Mouse (Mus musculus) gastrocnemius, adult 2 months (tissue): ENCODE results near the gene Sacs. TPM values are rescaled to one million over a fixed set of nuclear protein-coding genes. Genes with fewer than 3 reads are reported as not detected.

ENCODE experiments used
- DNase-seq: peaks from one replicate; pipeline ENCODE4 v3.0.0; 2022
- H3K27ac ChIP-seq: fragments of 200-600 bp; 2 replicates; pipeline ENCODE4 v1.8.1; 2022; ENCODE audit warnings: mild to moderate bottlenecking
- H3K4me3 ChIP-seq: fragments of 200-600 bp; 2 replicates; pipeline ENCODE4 v1.8.1; 2022; ENCODE audit warnings: mild to moderate bottlenecking, moderate library complexity
- CTCF ChIP-seq: fragments of 200-600 bp; IDR thresholded peaks from 2 replicates; pipeline ENCODE4 v1.8.1; 2022; ENCODE audit warnings: antibody characterized with exemption, mild to moderate bottlenecking, moderate library complexity
- intact Hi-C: fragments of 180-260 bp; cut with DNase I; formaldehyde crosslinking; loops from one replicate; pipeline ENCODE4 v1.15.1; 2025
- total RNA-seq, 2 experiments: library from RNA; stranded (reverse); gene quantifications; 2 replicates each; pipeline ENCODE4 v1.2.3; 2021

Gene Sacs
- total RNA-seq, 2 experiments from 2014 or later, result 8.3 to 17.9 TPM

DNA sequence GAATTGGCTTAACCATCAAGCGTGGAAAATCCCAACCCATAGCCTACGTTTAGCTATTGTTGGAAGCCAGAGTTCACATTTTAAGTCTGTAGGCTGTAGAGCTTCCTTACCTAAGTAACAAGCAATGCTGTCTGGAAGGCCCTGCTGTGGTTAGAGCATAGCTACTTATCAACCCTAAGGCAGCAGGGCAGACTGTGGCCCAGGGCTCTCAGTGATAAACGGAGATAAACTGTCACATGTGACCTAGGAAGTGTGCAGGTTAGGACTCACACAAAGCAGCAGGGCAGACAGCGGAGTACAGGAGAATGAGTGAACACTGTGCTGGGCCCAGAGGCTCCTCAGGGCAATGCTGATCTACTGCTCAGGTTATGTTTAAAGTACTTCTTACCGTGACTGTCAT, 91.5 kb downstream of the Sacs start:
- no peak overlapping the region for H3K27ac ChIP-seq
- intact Hi-C loops, result loop anchor here (5.0 kb wide), 1 partner anchor 42 kb away; no protein-coding TSS in a partner anchor
- no peak overlapping the region for H3K4me3 ChIP-seq
- DNase-seq, result no peak
- no peak for TF ChIP-seq CTCF

DNA sequence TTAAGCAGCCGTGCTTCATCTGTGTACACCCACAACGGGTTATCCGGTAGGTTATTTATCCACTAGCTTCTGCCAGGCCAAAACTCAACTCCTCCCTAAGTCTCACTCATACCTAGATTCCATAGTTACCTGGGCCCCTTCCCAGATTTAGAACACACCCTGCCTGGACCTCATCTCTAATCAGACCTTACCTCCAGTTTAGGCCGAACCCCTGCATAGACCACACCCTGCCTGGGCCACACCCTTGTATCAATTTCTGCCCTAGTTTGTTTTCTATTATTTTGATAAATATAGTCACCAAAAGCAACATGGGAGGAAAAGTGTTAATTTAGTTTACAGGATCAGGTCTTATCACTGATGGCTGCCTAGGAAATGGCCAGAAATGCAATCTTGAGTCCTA, 91.9 kb downstream of the Sacs start:
- DNase-seq, result no peak
- intact Hi-C loops, result no loop called here
- no peak overlapping the region for H3K4me3 ChIP-seq
- no peak overlapping the region for H3K27ac ChIP-seq
- no peak for TF ChIP-seq CTCF

DNA sequence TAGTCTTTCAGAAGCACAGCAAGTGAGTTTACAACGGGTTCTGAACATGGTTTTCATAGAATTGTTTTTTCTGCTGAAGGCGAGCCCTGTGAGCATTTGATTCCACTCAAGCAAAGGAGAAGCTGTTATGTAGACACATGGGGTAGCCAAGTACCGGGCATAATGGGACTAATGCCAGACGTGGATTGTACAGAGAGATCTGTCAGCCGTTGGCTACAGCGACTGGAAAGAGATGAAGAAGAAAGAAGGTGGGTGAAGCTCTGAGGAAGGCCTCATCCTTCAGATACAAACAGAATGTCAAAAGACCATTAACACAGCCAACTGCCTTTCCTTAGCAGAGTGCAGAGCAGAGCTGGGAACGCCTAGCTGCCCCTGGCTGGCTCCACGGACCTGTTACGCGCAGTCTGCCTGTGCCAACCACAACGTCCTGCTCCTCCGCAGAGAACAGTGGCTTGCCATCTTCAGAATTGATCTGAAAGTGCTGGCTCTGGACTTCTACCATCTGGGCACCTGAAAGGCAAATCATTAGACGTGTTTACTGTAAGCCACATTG, 93.8 kb downstream of the Sacs start:
- Histone ChIP-seq H3K27ac (no peak overlapping the region), H3K4me3 (no peak overlapping the region)
- intact Hi-C loops, result no loop called here
- no peak for TF ChIP-seq CTCF
- no peak for DNase-seq

DNA sequence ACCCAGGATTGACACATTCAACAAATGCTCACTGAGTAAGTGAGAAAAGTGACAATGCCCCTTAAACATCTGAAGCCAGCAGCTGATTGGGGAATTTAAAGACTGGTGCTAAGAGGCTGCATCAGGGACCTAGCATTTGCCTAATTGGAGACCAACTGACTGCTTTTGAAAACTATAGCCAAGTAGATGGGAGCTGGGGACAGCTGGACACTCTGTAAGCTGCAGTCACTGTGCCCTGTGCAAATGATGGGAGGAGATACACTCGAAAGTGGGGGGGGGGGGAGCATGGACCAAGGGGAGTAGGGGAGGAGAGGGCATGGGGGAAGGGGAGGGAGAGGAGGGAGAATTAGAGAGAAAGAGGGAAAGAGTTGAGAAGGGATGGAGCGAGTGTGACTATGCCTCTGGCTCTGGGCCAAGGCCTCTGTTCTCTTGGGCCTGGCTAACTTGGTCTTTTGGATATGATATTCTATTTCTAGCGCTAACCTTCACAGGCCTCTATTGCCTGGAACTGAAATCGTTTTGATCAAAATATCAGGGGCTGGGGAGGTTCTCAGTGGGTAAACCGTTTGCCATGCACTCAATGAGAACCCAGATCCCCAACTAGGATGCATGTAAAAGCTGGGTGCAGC, 97.7 kb downstream of the Sacs start:
- DNase-seq, result no peak
- intact Hi-C loops, result no loop called here
- TF ChIP-seq CTCF, result no peak
- Histone ChIP-seq H3K27ac (no peak overlapping the region), H3K4me3 (no peak overlapping the region)

DNA sequence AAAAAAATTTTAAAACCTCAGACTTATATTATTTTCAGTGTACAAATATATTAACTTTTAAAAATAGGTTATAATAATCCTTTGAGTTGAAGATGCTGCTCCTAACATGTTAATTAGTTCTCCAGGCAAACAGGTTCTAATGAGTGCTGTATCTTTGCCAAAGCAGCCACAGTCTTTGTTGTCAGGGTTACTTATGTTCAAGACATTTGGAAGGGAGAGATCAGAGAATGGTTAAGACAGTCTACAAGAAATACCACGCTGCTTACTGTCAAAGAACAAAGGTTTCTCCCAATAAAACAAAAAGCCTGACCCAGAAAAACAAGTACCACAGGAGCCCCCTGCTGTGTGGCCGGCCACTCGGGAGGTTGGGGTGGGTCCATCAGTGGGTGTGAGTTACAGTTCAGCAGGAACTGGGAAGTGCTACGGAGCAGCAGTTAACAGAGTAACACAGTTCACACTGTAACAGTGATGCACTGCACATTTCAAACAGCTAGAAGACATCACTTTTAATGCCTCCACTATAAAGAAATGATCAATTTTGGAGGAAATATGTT, 98.9 kb downstream of the Sacs start:
- intact Hi-C loops, result no loop called here
- no peak overlapping the region for H3K27ac ChIP-seq
- no peak overlapping the region for H3K4me3 ChIP-seq
- no peak for DNase-seq
- no peak for TF ChIP-seq CTCF

DNA sequence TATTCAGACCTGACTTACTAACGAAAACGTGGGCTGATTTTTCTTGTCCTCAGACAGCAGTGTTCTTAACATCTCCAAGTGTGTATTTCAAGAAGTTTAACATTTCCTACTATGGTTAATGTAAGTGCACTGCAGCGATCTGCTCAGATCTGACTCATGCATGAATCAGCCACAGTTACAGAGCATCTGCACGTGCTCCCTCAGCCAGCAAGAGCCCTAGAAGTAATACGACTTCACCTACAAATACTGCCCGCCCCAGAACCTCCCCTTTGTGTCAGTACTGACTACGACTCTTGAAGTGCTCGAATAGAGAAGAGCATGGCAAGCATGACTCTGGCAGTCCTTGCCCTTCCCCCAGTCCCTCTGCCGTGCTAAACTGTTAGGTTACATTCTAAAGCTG, 100.5 kb downstream of the Sacs start:
- no peak for DNase-seq
- no peak for TF ChIP-seq CTCF
- Histone ChIP-seq H3K27ac (no peak overlapping the region), H3K4me3 (no peak overlapping the region)
- intact Hi-C loops, result no loop called here

DNA sequence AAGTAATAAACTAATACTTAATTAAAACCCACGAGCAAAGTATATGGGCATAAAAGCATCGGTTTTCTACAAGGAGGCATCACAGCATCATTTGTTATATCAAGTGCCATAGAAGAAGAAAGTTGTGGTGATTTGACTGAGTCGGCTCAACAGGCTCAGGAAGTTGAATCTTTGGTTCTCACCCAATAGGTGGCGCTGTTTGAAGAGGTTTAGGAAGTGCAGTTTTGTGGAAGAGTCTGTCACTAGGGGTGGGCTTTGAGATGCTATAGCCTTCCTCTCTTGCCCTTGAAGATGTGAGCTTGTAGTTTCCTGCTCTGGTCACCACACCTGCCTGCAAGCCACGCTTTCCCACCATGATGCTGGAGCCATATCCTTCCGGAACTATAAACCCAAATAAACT, 104.4 kb downstream of the Sacs start:
- peak; percentile 61 for TF ChIP-seq CTCF
- H3K4me3 ChIP-seq, result no peak overlapping the region
- intact Hi-C loops, result loop anchor here (1.0 kb wide), 1 partner anchor 52 kb away; no protein-coding TSS in a partner anchor
- DNase-seq, result no peak
- no peak overlapping the region for H3K27ac ChIP-seq

DNA sequence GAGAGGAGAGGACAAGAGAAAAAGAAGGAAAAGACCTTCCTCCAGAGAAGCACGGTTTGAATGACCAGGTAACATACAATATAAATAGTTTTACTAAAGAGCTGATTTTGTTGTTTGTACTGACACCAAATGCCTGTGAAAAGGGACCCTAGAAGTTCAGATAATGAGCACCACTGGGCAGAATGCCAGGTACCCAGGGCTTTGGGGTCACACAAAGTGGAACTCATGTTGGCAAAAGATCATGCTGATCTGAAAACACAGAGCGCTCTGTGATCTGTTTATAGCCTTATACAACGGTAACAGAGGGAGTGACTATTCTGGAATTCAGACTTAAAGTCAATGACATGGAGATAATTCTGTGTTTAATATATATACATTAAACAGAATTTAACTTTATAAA, 108.2 kb downstream of the Sacs start:
- no peak for DNase-seq
- Histone ChIP-seq H3K27ac (no peak overlapping the region), H3K4me3 (no peak overlapping the region)
- intact Hi-C loops, result no loop called here
- no peak for TF ChIP-seq CTCF

DNA sequence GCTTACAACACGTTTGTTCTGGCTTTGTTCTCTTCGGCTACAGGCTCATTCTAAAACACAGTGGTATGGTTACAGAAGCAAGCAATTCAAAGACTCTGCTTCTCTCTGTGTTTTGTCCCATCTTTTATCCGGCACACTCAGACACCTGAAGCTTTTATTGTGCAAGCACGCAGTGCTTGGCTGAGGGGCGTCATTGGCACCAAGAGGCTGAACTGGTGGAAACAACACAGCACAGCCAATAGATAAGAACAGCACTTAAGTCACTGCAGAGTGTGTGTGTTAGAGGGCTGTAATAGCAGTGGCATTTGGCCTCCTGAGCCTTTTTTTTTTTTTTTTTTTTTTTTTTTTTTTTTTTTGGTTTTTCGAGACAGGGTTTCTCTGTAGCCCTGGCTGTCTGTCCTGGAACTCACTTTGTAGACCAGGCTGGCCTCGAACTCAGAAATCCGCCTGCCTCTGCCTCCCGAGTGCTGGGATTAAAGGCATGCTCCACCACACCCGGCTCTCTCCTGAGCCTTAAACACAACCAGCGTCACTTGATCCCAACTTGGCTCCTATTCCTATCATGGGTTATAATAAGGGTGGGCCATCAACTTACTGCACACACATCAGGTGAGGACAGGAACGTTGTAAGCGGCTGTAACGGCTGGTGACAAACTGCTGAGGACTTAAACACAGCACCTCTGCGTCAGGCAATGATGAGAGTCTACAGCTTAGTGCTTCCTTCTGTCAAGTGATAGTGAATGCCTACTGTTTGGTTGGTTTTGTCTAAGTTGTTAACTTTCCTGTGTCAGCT, 114.5 kb downstream of the Sacs start:
- no peak for TF ChIP-seq CTCF
- Histone ChIP-seq H3K27ac (peak overlapping the region; percentile 61), H3K4me3 (peak overlapping the region; percentile 39)
- no peak for DNase-seq
- intact Hi-C loops, result no loop called here

DNA sequence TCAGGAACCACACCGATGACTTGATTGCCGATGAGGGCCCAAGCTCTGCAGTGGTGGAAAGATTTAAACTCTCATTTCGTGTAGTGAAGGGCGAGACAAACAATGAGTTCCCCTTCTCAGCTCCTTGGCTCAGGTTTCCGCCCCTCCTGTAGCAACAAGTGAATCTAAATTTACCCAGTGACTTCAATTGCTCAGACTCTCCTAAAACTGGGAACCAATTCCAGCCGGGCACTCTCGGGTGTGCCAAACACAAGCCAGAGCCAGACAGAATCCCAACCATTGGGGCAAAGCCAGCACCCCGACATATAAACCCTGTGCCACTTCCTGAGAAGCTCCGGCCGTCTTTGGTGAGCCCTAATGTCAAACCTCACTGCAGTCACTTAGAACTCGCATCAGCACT, 120.1 kb downstream of the Sacs start, which contains the start of gene Sgcg:
Sgcg (minus strand) TSS at position 139 of the 400 bp plus-strand sequence.
- H3K27ac ChIP-seq, result peak within 1 kb of the TSS; percentile 95
- intact Hi-C loops, result no loop called here
- no peak for TF ChIP-seq CTCF
- peak within 1 kb of the TSS; percentile 68 for H3K4me3 ChIP-seq
- peak; percentile 91 for DNase-seq

DNA sequence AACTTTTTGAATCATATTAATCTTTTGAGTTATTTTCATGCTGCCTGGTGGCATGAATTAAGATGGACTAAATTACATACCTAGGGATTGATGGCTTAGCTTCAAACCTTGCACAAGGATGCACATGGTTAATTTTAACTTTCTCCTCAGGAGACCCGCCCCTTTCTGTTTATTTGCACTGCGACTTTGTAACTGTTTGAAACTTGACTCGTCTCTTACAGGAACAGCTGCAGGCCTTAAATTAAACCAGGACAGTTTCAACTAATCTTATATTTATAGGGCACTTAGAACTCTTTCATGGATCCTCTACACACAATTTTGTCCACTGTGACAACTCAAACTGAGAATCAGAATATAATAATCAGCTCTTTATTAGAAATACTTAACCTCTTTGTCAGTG, 120.8 kb downstream of the Sacs start:
- intact Hi-C loops, result no loop called here
- TF ChIP-seq CTCF, result no peak
- Histone ChIP-seq H3K4me3 (peak overlapping the region; percentile 68), H3K27ac (peak overlapping the region; percentile 95)
- DNase-seq, result no peak

DNA sequence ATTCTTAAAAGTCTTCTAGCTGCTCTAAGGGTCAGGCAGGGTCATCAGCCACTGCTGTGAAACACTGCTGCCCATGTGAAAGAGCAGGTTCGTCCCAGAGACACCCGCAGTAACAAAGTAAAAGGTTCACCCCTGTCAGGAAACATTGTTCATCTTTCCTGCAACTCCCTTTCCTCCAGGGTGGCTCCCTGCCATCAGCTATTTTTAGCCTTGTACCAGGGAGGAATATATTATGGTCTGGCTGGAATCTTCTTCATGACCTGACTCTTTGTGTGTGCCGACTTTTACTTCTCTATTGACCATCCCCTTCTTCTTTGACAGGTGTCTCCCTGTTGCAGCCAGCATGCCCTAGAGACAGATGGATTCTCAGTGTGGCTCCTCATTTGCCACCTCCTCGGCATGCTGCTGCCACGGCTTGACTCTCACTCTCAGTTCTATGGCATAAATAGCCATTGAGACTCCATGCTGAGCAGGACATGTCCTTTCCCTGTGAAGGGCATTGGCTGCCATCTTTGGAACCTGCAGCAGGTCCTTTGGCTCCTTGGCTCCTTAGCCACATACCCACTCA, 129.7 kb downstream of the Sacs start:
- peak overlapping the region; percentile 60 for H3K27ac ChIP-seq
- DNase-seq, result peak; percentile 67
- intact Hi-C loops, result no loop called here
- no peak for TF ChIP-seq CTCF
- H3K4me3 ChIP-seq, result no peak overlapping the region
